Mouse (Mus musculus) small intestine, adult 2 months (tissue): ENCODE data around the gene Lrguk. TPM values are rescaled to one million over a fixed set of nuclear protein-coding genes. Genes with fewer than 3 reads are reported as not detected.

ENCODE experiments used
- H3K27ac ChIP-seq: fragments of 200-500 bp; 2 replicates; pipeline ENCODE4 v1.5.1; 2012; ENCODE audit warnings: low read depth, low read length, control low read depth, inconsistent platforms; ENCODE audit not compliant: insufficient read depth
- H3K27me3 ChIP-seq: fragments of 200-500 bp; 2 replicates; pipeline ENCODE4 v1.6.1; 2012; ENCODE audit warnings: mild to moderate bottlenecking, moderate library complexity, low read length, inconsistent platforms; ENCODE audit not compliant: control insufficient read depth, insufficient read depth
- H3K36me3 ChIP-seq: fragments of 200-500 bp; 2 replicates; pipeline ENCODE4 v1.6.1; 2012; ENCODE audit warnings: mild to moderate bottlenecking, low read length, control low read depth, inconsistent platforms; ENCODE audit not compliant: control insufficient read depth, insufficient read depth
- H3K4me1 ChIP-seq: fragments of 200-500 bp; 2 replicates; pipeline ENCODE4 v1.6.1; 2012; ENCODE audit warnings: low read length, inconsistent platforms, mixed read lengths; ENCODE audit not compliant: control insufficient read depth, insufficient read depth, insufficient read length
- H3K4me3 ChIP-seq: fragments of 200-500 bp; 2 replicates; pipeline ENCODE4 v1.5.1; 2012; ENCODE audit warnings: low read depth, mild to moderate bottlenecking, control low read depth, inconsistent platforms, low read length, moderate library complexity
- CTCF ChIP-seq: fragments of 200-500 bp; IDR thresholded peaks from 2 replicates; pipeline ENCODE4 v1.5.1; 2012; ENCODE audit warnings: low read depth, mild to moderate bottlenecking, control low read depth, inconsistent platforms, low read length, moderate library complexity, mixed read lengths; ENCODE audit not compliant: insufficient replicate concordance, insufficient read length; ENCODE audit errors: extremely low read depth
- POLR2A ChIP-seq: fragments of 200-500 bp; IDR thresholded peaks from 2 replicates; pipeline ENCODE4 v1.6.1; 2012; ENCODE audit warnings: low read depth, mild to moderate bottlenecking, control low read depth, inconsistent platforms, low read length, moderate library complexity
- WGBS: fragments of 180-500 bp; shearing (Covaris S2); methylation state at CpG from one replicate; pipeline ENCODE4 v1.1.7; 2018; 5-methylcytosine and 5-hydroxymethylcytosine counted together
- polyA plus RNA-seq: library from polyadenylated mRNA; depleted of rRNA; stranded (reverse); fragments of >200 nt; gene quantifications from 2 replicates; pipeline ENCODE4 v1.2.3, GENCODE M21; 2012

The Lrguk gene
- polyA plus RNA-seq, 1 experiment: not detected

GRCm38 (mm10) chr6:34116838-34117478 lies 87.7 kb downstream of the Lrguk start:
- TF ChIP-seq POLR2A: no peak
- TF ChIP-seq CTCF: no peak
- Histone ChIP-seq H3K27me3 (no peaks in the 10 kb centered on the region), H3K36me3 (no peaks in the 10 kb centered on the region), H3K4me3 (no peak overlapping the region), H3K27ac (no peak overlapping the region), H3K4me1 (no peaks in the 10 kb centered on the region)
- 80% methylated on average over 7 of the region's 7 CpGs for WGBS

DNA sequence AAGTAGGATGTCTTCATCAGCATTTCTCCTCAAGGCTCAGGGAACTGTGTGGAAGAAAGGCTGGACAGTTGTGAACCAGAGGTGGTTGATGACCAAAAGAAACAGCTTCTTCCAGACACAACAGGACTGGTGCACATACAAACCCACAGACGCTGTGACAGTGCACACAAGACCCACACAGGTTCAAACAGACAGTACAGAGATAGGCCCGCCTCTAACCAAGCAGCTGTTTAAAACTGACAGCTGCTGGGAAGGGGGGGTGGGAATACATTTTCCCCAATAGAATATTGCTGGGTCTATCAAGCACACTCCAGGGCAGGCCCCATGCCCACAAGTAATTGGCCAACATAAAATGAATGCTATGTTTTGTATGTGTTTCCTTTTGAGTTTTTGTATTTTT lies 95.2 kb downstream of the Lrguk start:
- H3K4me1 ChIP-seq: no peaks in the 10 kb centered on the region
- no peak overlapping the region for H3K4me3 ChIP-seq
- TF ChIP-seq POLR2A (no peak), CTCF (no peak)
- H3K36me3 ChIP-seq: no peaks in the 10 kb centered on the region
- no peaks in the 10 kb centered on the region for H3K27me3 ChIP-seq
- WGBS: 82% methylated on average over 2 of the region's 2 CpGs
- H3K27ac ChIP-seq: no peak overlapping the region

DNA sequence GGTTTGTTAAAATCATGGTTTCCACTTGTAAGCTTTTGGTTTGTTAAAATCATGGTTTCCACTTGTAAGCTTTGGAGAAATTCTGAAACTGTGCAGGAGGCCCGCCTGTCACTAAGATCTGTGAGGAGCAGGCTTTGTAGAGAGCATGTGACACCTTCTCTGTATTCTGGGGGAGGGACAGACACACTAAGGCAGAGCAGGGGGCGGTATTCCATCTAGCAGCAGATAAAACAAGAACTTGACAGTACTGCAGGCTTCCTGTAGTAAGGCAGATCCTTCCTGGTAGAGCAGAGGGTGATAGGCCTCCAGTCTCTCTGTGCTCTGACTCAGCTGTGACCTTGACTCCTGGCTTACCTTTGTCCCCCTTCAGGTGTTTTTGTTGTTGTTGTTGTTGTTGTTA lies 100.0 kb downstream of the Lrguk start:
- TF ChIP-seq POLR2A (no peak), CTCF (no peak)
- no peak overlapping the region for H3K27ac ChIP-seq
- no peaks in the 10 kb centered on the region for H3K4me1 ChIP-seq
- H3K27me3 ChIP-seq: no peaks in the 10 kb centered on the region
- WGBS: 53% methylated on average over 2 of the region's 2 CpGs
- no peaks in the 10 kb centered on the region for H3K36me3 ChIP-seq
- no peak overlapping the region for H3K4me3 ChIP-seq

DNA sequence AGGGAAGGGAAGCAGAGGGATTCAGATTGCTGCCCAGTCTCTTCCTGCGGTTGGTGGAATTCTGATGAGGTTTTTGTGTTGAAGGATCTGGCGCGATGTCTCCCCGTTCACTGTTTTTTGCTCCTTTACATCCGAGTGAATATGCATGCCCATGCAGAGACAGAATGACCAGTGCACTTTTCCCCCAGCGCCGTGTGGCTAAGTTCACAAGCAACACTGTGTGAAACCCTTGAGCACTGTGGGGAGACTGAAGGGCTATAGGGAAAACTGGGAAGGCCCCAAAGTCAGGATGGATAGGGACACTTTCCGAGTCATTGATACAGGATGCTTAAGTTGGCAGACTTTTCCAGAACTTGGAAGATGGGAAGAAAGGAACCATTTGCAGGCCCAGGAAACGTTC lies 103.1 kb downstream of the Lrguk start:
- no peak overlapping the region for H3K4me3 ChIP-seq
- TF ChIP-seq POLR2A: no peak
- TF ChIP-seq CTCF: no peak
- no peak overlapping the region for H3K27ac ChIP-seq
- no peaks in the 10 kb centered on the region for H3K27me3 ChIP-seq
- H3K4me1 ChIP-seq: no peaks in the 10 kb centered on the region
- H3K36me3 ChIP-seq: no peaks in the 10 kb centered on the region
- WGBS: 88% methylated on average over 9 of the region's 9 CpGs

- Histone ChIP-seq H3K4me3 (no peak overlapping the region), H3K27ac (no peak overlapping the region), H3K36me3 (no peaks in the 10 kb centered on the region), H3K4me1 (no peaks in the 10 kb centered on the region), H3K27me3 (no peaks in the 10 kb centered on the region)
- TF ChIP-seq CTCF (no peak), POLR2A (no peak)
- WGBS: 80% methylated on average over 3 of the region's 3 CpGs
These were observed 109.1 kb downstream of the Lrguk start for GRCm38 (mm10) chr6:34138366-34138765.

DNA sequence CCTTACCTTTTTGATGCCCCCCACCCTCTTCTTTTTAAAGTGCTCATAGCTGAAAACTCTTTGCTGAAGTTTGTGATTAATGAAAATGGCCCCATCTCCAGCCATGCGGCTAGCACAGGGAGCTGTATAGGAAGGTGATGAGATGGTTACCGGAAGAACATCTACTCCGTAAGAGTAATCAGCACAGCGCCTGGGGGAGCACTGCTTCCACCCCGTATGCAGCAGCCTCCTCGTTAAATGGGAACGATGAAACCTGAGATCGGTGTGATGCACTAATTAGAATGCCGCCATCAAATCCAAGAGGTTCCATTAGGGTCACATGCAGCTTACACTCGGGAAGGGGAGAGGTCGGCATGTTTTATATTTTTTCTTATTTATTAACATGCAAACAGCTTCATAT lies 113.7 kb downstream of the Lrguk start:
- WGBS: 88% methylated on average over 11 of the region's 11 CpGs
- Histone ChIP-seq H3K27me3 (no peaks in the 10 kb centered on the region), H3K36me3 (no peaks in the 10 kb centered on the region), H3K4me1 (no peaks in the 10 kb centered on the region), H3K4me3 (no peak overlapping the region), H3K27ac (no peak overlapping the region)
- TF ChIP-seq POLR2A (no peak), CTCF (no peak)

- WGBS: 75% methylated on average over 6 of the region's 6 CpGs
- H3K27me3 ChIP-seq: no peaks in the 10 kb centered on the region
- no peak overlapping the region for H3K4me3 ChIP-seq
- H3K36me3 ChIP-seq: no peaks in the 10 kb centered on the region
- TF ChIP-seq POLR2A (no peak), CTCF (no peak)
- peaks cover 8% of the 10 kb centered on the region; the same call in 1 of the 2 replicates for H3K4me1 ChIP-seq
- H3K27ac ChIP-seq: no peak overlapping the region
These were observed 116.8 kb downstream of the Lrguk start for GRCm38 (mm10) chr6:34146042-34146441.

- no peaks in the 10 kb centered on the region for H3K27me3 ChIP-seq
- no peak overlapping the region for H3K4me3 ChIP-seq
- H3K27ac ChIP-seq: no peak overlapping the region
- H3K36me3 ChIP-seq: no peaks in the 10 kb centered on the region
- 98% methylated on average over 3 of the region's 3 CpGs for WGBS
- TF ChIP-seq POLR2A (no peak), CTCF (no peak)
- H3K4me1 ChIP-seq: peaks cover 12% of the 10 kb centered on the region; the same call in 1 of the 2 replicates
These were observed 118.8 kb downstream of the Lrguk start for GRCm38 (mm10) chr6:34148021-34148420.
